Mouse (Mus musculus) NIH3T3 (cell line): ENCODE measurements around the gene Abcb11.
"Not testable (repeated sequence)": the region's sequence is repeated elsewhere in the genome, so short reads cannot be mapped to it uniquely, and the experiment has no call there.

Experiments
- DNase-seq: peaks from one replicate; pipeline ENCODE4 v3.0.0-alpha.2; 2012; ENCODE audit warnings: low read depth

Gene Abcb11

DNA sequence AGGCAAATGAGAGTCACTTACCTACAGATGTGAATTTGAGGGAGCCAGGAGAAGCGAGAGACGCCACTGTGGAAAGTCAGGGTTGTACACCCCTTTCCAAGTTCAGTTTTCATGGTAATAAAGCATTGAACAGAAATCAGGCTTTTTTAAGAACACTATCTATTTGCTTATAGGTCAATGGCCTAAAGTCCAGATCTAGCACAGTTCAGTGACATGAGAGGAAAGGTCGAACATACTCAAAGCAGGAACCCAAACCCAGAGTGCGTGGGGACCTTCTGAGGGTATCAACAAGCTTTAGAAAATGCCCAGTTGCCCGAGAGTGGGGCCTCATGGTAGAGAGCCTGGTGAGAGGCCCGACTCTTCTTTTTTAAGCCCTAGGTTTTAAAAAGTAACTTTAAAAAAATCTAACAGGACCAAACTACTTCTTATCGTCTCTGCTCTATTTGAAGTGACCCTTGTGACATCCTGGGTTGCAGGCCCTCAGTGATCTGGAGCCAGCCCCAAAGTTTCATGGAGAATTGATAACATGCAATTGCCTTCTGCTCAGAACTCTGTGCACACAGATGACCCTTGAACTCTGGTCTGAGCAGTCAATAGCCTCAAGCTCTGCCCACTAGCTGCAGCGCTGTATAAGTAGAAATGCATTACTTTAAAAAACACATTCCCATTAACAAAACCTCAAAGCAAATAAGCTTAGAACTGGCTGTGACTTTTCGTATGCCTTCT is at the start of gene Abcb11:
Abcb11 (minus strand) TSS at position 121 of the 726 bp plus-strand sequence.
- DNase-seq, result no peak

DNA sequence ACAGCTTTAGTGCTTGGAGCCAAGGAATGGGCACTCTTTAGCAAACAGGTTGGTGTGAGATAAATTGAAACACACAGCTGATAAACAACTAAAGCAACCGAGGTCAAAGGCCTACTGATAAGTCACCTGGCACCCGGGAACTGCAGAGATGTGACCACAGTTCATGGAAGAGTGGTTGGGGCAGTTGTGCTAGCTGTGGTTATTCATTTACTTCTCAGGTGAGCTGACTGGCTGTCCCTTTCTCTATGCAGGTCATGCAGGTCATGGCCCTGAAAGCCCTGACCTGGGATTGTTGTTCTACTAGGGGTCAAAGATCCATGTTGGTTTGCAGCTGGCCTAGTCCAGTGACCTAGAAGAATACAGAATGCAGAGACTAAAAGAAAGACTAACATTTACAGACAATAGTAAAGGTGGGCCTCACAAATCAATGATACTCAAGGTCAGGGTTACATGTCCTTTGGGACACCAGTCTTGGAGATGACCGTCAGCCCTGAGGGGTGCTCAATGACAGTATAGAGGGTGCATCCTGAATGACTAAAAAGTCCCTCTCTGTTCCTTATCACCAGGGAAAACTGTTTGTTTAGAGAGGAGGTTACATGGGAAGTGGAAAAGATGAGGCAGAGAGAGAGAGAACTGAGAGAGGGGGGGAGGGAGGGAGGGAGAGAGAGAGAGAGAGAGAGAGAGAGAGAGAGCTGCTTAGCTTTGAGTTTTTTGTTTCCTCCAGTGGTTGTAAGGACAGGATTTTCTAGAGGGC is 43.9 kb upstream of the Abcb11 start:
- no peak for DNase-seq

DNA sequence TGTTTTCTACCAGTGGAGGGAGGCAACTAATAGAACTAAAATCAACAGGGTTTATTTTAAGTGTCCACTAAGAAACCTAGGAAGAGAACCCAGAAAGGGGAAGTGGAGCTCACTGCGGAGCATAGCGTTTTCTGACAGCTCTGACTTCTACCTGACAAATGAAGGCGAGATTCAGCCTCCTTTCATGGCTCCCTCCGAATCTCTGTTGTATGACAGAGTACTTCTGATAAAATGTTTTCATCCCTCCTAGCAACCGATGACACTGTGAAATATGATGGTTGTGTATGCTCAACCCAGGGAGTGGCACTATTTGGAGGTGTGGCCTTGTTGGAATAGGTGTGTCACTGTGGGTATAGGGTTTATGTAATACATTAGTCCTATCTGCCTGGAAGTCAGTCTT is 40.4 kb upstream of the Abcb11 start:
- DNase-seq, result no peak

DNA sequence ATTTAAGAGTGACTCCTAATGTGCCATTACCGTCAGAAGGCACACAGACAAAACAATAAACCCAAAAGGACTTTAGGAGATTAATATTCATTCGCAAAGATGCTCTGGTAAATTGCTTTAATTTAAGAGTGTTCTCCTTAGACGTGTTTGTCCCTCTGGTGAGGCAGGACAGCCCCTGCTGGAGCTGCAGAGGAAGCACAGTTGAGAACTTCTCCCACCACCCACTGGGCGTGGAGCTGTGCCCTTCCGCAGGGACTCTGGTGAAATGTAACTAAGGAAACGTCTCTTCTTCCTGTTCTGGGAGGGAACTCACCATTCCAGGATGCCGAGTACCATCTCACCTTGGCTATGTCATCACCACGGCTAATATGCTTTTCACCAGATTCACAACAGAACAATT is 39.3 kb upstream of the Abcb11 start:
- DNase-seq, result peak; percentile 55

DNA sequence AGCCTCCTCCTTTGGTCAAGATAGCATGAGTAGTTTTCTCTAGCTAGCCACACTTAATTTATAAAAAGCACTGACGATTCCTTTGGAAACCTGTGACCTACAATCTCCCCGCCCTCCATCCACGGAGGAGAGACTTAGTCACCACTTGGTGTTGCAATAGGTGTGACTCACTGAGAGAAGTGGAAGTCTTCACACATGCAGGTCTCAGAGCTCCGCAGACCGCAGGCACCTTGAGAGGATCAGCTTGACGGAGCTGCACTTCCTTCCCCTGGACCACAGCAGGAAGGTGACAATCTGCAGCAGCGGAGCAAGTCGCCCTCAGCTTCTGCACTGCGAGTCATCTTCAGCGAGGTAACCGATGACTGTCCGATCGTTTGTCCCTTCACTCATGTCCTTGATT is 37.9 kb upstream of the Abcb11 start, which contains the start of gene Dhrs9:
Dhrs9 (plus strand) TSS at position 165 of the 400 bp plus-strand sequence.
- peak; percentile 94 for DNase-seq

DNA sequence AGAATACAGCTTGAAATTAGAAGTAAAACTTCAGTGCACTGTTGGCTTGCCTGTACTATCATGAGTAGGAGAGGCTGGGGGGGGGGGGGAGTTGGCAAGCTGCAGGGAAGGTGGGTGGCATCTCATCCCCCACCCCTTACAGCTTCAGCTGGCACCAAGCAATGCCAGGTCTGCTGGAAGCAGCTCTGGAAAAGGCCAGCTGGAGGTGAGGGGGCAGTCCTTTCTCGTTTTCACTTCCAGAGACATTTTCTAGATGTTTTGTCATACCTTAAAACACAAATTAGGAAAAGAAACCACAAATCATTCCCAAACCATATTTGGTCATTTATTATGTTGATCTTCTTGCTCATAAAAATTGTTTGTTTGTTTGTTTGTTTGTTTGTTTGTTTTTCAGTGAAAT is 37.4 kb upstream of the Abcb11 start:
- DNase-seq, result peak; percentile 57

DNA sequence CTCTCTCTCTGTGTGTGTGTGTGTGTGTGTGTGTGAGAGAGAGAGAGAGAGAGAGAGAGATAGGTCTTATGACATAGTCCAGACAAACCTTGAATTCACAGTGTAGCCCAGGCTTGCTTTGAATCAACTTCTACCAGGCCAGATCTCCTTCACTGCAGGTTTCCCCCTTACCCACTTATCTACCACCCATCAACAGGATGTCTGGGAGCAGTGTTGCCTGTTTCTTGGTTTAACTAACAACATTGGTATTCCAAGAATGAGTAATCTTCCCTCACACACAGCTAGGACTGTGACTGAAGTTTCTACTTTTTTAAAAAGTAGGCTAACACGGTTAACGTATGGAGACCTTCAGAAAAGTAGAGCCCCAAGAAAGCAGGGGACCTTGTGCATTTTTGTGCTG is 34.4 kb upstream of the Abcb11 start:
- peak; percentile 48 for DNase-seq

DNA sequence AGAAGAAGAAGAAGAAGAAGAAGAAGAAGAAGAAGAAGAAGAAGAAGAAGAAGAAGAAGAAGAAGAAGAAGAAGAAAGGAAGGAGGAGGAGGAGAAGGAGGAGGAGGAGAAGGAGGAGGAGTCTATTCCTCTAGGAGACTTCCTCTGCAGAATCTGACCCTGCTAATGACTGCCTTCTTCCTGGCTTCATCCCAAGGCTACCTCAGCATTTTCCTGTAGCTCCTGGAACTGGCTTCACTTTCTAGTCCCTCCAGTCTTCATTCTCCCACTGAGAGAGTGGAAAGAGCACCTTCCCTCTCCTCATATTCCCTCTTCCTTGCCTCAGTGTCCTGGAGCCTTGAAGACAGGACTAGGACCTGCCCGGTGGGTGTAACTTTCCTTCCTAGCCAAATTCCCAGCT is 22.9 kb upstream of the Abcb11 start:
- no peak for DNase-seq

DNA sequence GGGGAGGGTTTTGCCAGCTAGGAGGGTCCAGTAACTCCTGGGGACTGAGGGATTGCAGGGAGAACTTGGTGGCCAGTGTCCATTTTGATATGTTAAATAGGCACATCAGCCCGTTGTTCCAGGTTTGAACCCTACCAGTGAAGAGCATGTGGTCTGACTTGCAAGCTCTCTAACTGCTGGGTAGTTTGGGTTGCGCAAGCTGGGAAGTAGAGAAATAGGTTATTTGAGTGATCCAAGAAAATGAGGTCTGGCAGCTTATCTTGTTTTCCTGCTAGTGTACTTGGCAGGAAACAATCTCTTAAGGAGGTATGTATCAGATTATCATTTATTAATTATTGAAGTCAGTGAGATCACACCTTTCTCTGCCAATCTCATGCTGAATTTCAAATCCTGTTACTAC is 22.4 kb upstream of the Abcb11 start:
- peak; percentile 62 for DNase-seq

DNA sequence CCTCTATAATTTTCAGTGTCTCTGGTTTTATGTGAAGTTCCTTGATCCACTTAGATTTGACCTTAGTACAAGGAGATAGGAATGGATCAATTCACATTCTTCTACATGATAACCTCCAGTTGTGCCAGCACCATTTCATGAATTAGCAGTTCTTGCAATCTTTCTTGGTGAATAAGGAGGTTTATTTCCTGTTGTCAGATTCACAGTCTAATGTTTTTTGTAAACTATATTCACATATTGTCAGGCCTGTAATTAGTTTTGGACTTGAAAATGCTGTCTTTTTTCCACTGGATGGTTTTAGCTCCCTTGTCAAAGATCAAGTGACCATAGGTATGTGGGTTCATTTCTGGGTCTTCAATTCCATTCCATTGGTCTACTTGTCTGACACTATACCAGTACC is 13.0 kb upstream of the Abcb11 start:
- DNase-seq, result not testable (repeated sequence)

DNA sequence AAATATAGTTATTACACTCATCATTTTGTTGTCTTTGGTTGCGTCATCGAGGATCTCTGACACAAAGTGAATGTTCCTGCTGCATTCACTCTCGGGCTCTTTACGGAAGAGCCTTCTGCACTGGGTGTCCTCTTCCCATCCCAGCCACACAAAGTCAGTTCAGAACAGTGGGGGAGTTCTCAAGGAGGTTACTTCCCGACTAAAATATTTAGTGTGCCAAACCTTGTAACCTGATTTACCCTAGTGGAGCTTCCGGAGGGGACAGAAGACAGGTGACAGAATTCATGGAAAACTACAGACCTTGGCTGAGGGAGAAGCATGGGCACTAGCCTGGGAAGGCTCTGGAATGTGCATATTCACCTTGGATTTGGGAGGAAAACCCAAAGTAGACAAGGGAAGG is 910 bp downstream of the Abcb11 start:
- no peak for DNase-seq

DNA sequence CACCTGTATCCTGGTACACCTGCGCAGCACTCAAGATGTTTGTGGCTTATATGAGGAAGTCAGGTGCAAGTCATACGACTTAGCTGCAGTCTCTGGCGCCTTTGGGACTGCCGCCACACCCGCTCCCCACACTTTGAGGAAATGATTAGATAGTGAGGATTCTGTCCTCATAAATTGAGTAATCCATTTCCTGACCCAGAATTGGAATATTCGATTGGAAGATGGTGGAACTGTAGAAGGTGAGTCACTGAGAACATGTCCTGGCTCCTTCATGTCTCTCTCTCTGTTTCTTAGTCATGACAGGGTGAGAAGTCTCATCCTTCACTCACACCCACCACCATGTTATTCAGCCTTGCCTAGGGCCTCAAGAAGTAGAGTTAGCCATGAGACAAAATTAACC is 10.9 kb downstream of the Abcb11 start:
- not testable (repeated sequence) for DNase-seq

DNA sequence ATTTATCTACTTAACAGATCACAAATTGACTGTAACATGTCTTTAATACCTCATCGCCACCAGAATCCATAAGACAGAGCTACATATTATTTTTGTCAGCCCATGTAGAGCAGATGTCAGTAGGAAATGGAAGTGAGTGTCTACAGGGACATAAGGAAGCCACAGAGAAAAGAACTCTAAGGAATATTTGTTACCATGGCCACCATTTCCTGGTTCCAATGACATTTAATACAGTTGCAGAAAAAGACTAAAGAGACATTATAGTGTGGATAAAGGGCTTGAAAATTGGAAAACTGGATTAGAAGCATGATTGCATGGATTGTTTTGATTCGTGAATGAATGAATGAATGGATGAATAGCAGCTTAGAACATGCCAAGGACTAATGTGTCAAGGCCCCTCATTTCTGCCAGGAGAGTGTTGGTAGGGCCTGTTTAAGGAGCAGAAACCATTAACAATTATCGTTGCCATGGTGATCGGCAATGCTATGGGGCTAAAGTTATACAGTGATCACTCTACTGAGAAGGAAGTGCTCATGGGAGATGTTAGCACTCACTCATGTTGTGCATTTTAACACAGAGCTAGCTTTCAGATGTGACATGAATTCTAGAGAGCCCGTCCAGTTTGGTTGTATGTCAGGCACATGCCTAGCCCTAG is 13.8 kb downstream of the Abcb11 start:
- DNase-seq, result no peak

DNA sequence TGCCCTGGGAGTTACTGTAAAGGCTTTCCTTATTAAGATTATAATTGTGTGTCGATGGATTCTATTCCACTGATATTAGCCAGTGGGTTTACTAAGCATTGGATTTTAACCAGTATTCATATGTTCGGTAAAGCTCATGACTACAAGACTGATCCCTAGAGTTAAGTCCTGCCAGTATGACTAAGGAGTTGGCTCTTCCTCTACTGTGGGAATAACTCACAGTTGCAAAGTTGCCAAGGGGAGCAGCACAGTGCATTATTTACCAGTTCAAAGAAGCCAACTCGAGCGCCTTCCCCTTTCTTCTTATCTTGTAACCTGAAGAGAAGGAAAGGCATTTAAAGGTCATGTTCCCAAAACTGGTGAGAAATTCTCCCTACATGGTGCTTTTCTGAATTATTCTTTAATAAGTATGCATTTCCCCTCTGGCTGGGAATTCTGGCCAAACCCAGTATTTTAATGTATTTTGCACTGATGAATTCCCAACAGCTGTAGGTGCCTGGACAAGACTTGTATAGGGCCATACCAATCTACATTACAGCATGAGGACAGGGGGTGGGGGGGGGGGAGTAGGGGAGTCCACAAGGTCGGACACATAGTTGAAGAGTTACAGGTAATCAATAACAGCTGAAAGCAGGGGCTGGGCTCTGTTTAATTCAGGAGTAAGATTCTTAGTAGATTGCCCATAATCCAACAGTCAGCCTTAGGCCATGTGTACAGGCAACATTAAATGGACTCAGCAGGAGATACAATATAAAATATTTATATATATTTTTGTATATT is 17.3 kb downstream of the Abcb11 start:
- DNase-seq, result peak; percentile 89

DNA sequence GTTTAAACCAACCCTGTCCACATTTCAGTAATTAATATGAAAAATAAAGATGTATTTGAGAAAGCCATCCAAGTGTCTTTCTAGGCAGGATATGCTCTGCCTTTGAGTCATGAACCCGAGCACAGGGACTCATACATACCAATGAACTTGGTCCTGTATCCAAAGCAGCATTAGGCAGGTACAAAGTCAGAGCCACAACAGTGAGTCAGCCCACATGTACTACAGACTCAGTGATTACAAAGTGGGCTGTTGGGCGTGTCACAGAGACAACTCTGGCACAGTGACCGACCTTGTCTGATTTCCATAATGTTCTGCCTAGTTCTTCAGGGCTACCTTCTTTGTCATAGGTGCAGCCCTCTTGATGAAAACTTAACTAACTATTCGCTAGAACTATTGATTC is 19.4 kb downstream of the Abcb11 start:
- DNase-seq, result peak; percentile 7

DNA sequence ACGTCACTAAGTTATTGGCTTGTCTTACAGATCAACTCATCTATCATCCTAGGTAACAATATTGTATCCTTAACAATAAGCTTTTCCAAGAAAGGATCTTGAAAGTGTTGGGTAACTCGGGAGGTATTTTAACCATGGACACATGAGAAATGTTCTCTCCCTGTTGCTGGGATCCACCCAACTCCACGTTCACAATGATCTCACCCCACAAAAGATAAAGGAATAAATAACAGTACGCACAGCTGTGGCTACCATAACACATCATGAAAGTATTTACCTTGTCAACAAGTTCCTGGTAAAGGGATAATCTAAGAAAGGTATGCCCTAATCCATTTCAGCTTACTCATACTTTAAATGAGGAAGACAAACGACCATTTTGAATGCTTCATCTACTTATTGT is 21.0 kb downstream of the Abcb11 start:
- peak; percentile 39 for DNase-seq

DNA sequence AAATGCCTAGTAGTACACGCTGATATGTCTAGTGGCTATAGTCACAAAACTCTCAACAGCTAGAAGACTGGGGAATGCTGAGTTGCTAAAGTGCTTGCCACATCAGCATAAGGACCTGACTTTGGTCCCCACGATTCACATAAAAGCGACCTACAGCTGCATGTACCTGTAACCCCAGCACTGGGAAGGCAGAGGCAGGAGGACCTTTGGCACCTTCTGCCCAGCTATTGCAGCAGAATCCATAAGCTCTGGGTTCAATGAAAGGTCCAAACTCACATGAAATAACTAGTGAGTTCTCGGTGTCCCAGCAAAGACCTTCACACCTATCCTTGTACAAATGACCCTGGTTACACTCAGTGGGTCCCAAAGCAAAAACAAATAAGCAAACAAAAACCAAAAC is 31.1 kb downstream of the Abcb11 start:
- no peak for DNase-seq

DNA sequence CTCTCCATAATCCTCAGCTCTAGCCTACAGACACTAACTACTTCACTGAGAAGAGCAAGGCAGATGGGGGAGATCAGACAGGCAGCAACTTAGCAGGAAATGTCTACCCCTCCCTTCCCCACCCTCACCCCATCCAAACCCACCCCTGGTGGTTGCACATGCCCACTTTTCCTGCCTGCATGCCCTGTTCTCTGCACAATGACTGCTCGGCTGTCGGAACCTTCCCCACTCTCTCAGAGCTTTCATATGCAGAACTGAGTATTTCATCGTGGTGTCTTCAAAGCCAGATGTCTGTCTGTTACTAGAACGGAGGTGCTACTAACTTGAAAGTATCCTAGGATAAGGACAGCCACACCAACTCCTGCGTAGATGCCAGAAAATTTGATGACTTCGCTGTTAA is 34.3 kb downstream of the Abcb11 start:
- no peak for DNase-seq

DNA sequence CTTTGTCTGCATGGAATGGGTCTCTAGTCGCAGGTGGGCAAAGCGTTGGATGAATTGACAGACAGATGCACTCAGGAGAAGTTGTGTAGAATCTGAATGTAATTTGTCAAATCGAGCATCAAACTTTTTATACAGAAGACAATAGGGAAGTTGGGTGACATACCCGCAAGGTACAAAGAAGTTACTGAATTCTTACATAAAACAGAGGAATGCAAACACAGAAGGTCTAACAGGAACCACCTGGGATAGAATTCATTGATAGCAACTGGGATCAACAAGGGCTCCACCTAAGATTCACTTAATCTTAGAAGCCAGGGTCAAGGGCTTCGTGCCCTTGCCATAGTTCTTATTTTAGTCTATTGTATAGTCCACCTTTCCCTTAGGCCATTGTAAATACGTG is 41.8 kb downstream of the Abcb11 start:
- not testable (repeated sequence) for DNase-seq

DNA sequence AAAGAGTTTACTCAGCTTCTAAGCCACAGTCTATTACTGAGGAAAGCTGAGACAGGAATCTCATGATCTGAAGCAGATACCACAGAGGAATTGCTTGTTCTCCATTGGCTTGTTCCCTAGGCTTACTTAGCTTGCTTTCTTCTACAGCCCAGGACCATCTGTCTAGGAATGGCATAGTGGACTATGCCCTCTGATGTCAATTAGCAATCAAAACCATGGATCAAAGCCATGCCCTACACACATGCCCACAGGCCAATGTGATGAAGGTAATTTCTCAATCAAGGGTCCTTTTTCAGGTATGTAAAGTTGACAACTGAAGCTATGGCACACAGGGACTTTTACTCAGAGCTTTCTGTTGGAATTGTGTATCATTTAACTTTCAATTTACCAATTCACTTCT is 47.9 kb downstream of the Abcb11 start:
- no peak for DNase-seq

DNA sequence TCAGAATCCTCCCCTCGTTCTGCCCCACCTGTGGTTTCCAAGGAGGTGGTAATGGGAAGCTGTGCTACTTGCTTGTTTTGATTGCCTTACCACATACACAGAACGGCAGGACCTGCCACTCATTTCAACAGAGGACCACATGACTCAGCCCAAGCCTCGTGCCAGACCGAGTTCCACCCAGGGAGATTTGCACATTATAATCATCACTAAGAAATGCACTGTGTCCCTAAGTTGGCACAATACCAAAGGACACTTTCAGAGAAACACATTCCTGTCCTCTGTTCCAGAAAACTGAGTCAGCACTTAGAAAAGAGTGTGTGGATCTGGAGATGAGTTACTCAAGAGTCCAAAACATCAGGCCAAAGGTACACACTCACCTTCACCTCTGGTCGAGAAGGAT is 53.4 kb downstream of the Abcb11 start:
- peak; percentile 61 for DNase-seq

DNA sequence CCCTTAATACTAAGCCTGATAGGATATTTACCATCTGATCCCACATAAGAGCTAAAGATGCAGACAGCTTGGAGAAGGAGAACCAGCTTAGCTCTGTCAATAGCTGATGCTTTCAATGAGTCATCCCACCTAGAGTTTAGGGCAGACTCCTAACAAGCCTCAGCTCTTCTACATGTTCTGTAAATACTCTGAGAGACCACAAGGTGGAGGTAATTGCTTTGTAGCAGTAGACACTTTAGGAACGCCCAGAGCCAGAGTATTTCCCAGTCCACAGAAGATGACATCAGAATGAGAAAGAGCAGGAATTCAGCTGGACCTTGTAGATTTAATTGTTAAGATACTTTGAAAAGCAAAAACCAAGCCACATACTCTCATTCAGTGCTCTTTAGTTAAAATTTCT is 66.5 kb downstream of the Abcb11 start:
- DNase-seq, result peak; percentile 83
